Mouse (Mus musculus) MEL (cell line): ENCODE data around the gene Creg2. TPM values are rescaled to one million over a fixed set of nuclear protein-coding genes. Genes with fewer than 3 reads are reported as not detected.

Experiments used
- DNase-seq: peaks from one replicate; pipeline ENCODE4 v3.0.0; 2011; ENCODE audit warnings: low read depth, low spot score
- H3K27ac ChIP-seq: 2 replicates; pipeline ENCODE4 v1.5.1; 2012; ENCODE audit warnings: low read depth, mild to moderate bottlenecking, control low read depth, low read length, moderate library complexity; ENCODE audit not compliant: control insufficient read depth
- H3K27me3 ChIP-seq, 2 experiments: fragments of 150-350 bp in 1 of 2; sonication (generic) in 1 of 2; 2 replicates each; pipeline ENCODE4 v1.6.1; 2012; ENCODE audit warnings: low read length in 2 of 2, mild to moderate bottlenecking in 2 of 2, improper control_type of control experiment in 1 of 2, moderate library complexity in 1 of 2; ENCODE audit not compliant: insufficient read depth in 2 of 2, control insufficient read depth in 1 of 2
- H3K36me3 ChIP-seq, 2 experiments: 2 replicates each; pipeline ENCODE4 v1.6.1; 2012 to 2014; ENCODE audit warnings: low read length in 2 of 2, improper control_type of control experiment in 1 of 2, inconsistent platforms in 1 of 2, mild to moderate bottlenecking in 1 of 2; ENCODE audit not compliant: insufficient read depth in 2 of 2, control insufficient read depth in 1 of 2
- H3K4me1 ChIP-seq, 2 experiments: fragments of 150-350 bp in 1 of 2; sonication (generic) in 1 of 2; 2 replicates each; pipeline ENCODE4 v1.6.1; 2012; ENCODE audit warnings: low read length in 2 of 2, improper control_type of control experiment in 1 of 2, mild to moderate bottlenecking in 1 of 2; ENCODE audit not compliant: insufficient read depth in 2 of 2, control insufficient read depth in 1 of 2
- H3K4me3 ChIP-seq, 2 experiments: fragments of 150-350 bp in 1 of 2; sonication (generic) in 1 of 2; 2 replicates each; pipeline ENCODE4 v1.5.1; 2012; ENCODE audit warnings: low read depth in 2 of 2, low read length in 2 of 2, mild to moderate bottlenecking in 2 of 2, moderate library complexity in 2 of 2, control low read depth in 1 of 2, improper control_type of control experiment in 1 of 2; ENCODE audit not compliant: control insufficient read depth in 1 of 2, insufficient read depth in 1 of 2
- H3K79me2 ChIP-seq: 2 replicates; pipeline ENCODE4 v1.6.1; 2012; ENCODE audit warnings: mild to moderate bottlenecking, low read length, moderate library complexity; ENCODE audit not compliant: control insufficient read depth, poor library complexity, insufficient read depth
- H3K9ac ChIP-seq: 2 replicates; pipeline ENCODE4 v1.6.1; 2012; ENCODE audit warnings: low read depth, mild to moderate bottlenecking, control low read depth, low read length, moderate library complexity; ENCODE audit not compliant: control insufficient read depth, poor library complexity, severe bottlenecking
- H3K9me3 ChIP-seq: fragments of 150-350 bp; sonication (generic); replicated peaks from 2 replicates; pipeline ENCODE4 v1.6.1; 2012; ENCODE audit warnings: mild to moderate bottlenecking, low read length, improper control_type of control experiment, moderate library complexity; ENCODE audit not compliant: insufficient read depth
- BHLHE40 ChIP-seq: IDR thresholded peaks from 2 replicates; pipeline ENCODE4 v1.6.1; 2012; ENCODE audit warnings: low read depth, mild to moderate bottlenecking, inconsistent platforms, low read length, improper control_type of control experiment, borderline replicate concordance
- CHD1 ChIP-seq: IDR thresholded peaks from 2 replicates; pipeline ENCODE4 v1.6.1; 2012; ENCODE audit warnings: low read depth, mild to moderate bottlenecking, inconsistent platforms, low read length, improper control_type of control experiment
- CHD2 ChIP-seq: IDR thresholded peaks from 2 replicates; pipeline ENCODE4 v1.6.1; 2011; ENCODE audit warnings: low read length, improper control_type of control experiment
- CTCF ChIP-seq, 3 experiments: IDR thresholded peaks in 2 of 3; conservative IDR thresholded peaks in 1 of 3; 2 replicates each; pipeline ENCODE4 v1.5.1; 2011 to 2012; ENCODE audit warnings: low read length in 3 of 3, low read depth in 2 of 3, mild to moderate bottlenecking in 2 of 3, improper control_type of control experiment in 1 of 3, inconsistent platforms in 1 of 3, mixed read lengths in 1 of 3, moderate library complexity in 1 of 3; ENCODE audit not compliant: control insufficient read depth in 1 of 3, insufficient read depth in 1 of 3, poor library complexity in 1 of 3, severe bottlenecking in 1 of 3
- EP300 ChIP-seq, 2 experiments: IDR thresholded peaks; 2 replicates each; pipeline ENCODE4 v1.6.1; 2011; ENCODE audit warnings: improper control_type of control experiment in 2 of 2, low read length in 2 of 2, low read depth in 1 of 2, mild to moderate bottlenecking in 1 of 2
- ETS1 ChIP-seq: IDR thresholded peaks from 2 replicates; pipeline ENCODE4 v1.6.1; 2012; ENCODE audit warnings: low read depth, mild to moderate bottlenecking, inconsistent platforms, low read length, improper control_type of control experiment, moderate library complexity
- GABPA ChIP-seq: IDR thresholded peaks from 2 replicates; pipeline ENCODE4 v1.6.1; 2012; ENCODE audit warnings: low read depth, mild to moderate bottlenecking, inconsistent platforms, low read length, improper control_type of control experiment, moderate library complexity
- HCFC1 ChIP-seq: IDR thresholded peaks from 2 replicates; pipeline ENCODE4 v1.6.1; 2012; ENCODE audit warnings: low read depth, mild to moderate bottlenecking, inconsistent platforms, low read length, improper control_type of control experiment, moderate library complexity
- JUND ChIP-seq: IDR thresholded peaks from 2 replicates; pipeline ENCODE4 v1.6.1; 2011; ENCODE audit warnings: low read depth, mild to moderate bottlenecking, improper control_type of control experiment, low read length
- MAFK ChIP-seq: IDR thresholded peaks from 2 replicates; pipeline ENCODE4 v1.6.1; 2011; ENCODE audit warnings: low read depth, mild to moderate bottlenecking, low read length, improper control_type of control experiment, borderline replicate concordance
- MAZ ChIP-seq: IDR thresholded peaks from 2 replicates; pipeline ENCODE4 v1.6.1; 2012; ENCODE audit warnings: low read depth, mild to moderate bottlenecking, inconsistent platforms, low read length, improper control_type of control experiment
- MEF2A ChIP-seq: IDR thresholded peaks from 2 replicates; pipeline ENCODE4 v1.6.1; 2014; ENCODE audit warnings: low read depth, mild to moderate bottlenecking, inconsistent platforms, low read length, improper control_type of control experiment; ENCODE audit not compliant: poor library complexity, insufficient replicate concordance, severe bottlenecking; ENCODE audit errors: extremely low read depth
- NRF1 ChIP-seq: IDR thresholded peaks from 2 replicates; pipeline ENCODE4 v1.6.1; 2014; ENCODE audit warnings: low read depth, mild to moderate bottlenecking, inconsistent platforms, low read length, improper control_type of control experiment, moderate library complexity; ENCODE audit not compliant: poor library complexity, insufficient read depth, severe bottlenecking
- POLR2AphosphoS2 ChIP-seq: IDR thresholded peaks from 2 replicates; pipeline ENCODE4 v1.6.1; 2011; ENCODE audit warnings: low read length, improper control_type of control experiment
- POLR2AphosphoS5 ChIP-seq: IDR thresholded peaks from 2 replicates; pipeline ENCODE4 v1.6.1; 2012; ENCODE audit warnings: low read depth, borderline replicate concordance, mild to moderate bottlenecking, inconsistent platforms, low read length, moderate library complexity, mixed read lengths
- TAL1 ChIP-seq: IDR thresholded peaks from 2 replicates; pipeline ENCODE4 v1.6.1; 2012; ENCODE audit warnings: mild to moderate bottlenecking, inconsistent platforms, low read length, moderate library complexity, mixed read lengths
- TBP ChIP-seq: IDR thresholded peaks from 2 replicates; pipeline ENCODE4 v1.8.0; 2011; ENCODE audit warnings: low read depth, low read length, improper control_type of control experiment
- ZKSCAN1 ChIP-seq: IDR thresholded peaks from 2 replicates; pipeline ENCODE4 v1.6.1; 2012; ENCODE audit warnings: low read depth, mild to moderate bottlenecking, inconsistent platforms, low read length, improper control_type of control experiment, moderate library complexity
- ZNF384 ChIP-seq: IDR thresholded peaks from 2 replicates; pipeline ENCODE4 v1.6.1; 2012; ENCODE audit warnings: low read depth, mild to moderate bottlenecking, inconsistent platforms, low read length, improper control_type of control experiment
- polyA plus RNA-seq, 2 experiments: library from polyadenylated mRNA; stranded (reverse) in 1 of 2; unstranded in 1 of 2; fragments of >175 nt in 1 of 2; fragments of >200 nt in 1 of 2; gene quantifications; 2 replicates each; pipeline versions ENCODE4 v1.2.1 to v1.2.4; 2012; ENCODE audit warnings: low replicate concordance in 2 of 2, low read depth in 1 of 2; ENCODE audit not compliant: insufficient read length in 2 of 2, insufficient read depth in 1 of 2, missing spikeins in 1 of 2
- total RNA-seq: library from RNA; depleted of rRNA; stranded (reverse); fragments of 300-350 nt; gene quantifications from 2 replicates; pipeline ENCODE4 v1.2.3, GENCODE M21; 2012

Gene Creg2
- total and polyA plus RNA-seq, 3 experiments, result not detected

GRCm38 (mm10) chr1:39618524-39618923, 32.8 kb downstream of the Creg2 start:
- DNase-seq, result no peak
- no peak for TF ChIP-seq ZKSCAN1
- no peak for TF ChIP-seq EP300 (IDR thresholded peaks at IDR 0.05; ENCODE audit: low read depth in 1 of 2, low read length in 2 of 2)
- TF ChIP-seq GABPA, result no peak
- TF ChIP-seq MAFK, result no peak
- TF ChIP-seq POLR2AphosphoS5, result no peak
- TF ChIP-seq NRF1, result no peak
- no peak for TF ChIP-seq CHD2
- no peak for TF ChIP-seq CTCF (IDR thresholded peaks at IDR 0.05 in 2 of 3, conservative IDR thresholded peaks at IDR 0.05 in 1 of 3; ENCODE audit: control insufficient read depth in 1 of 3, insufficient read depth in 1 of 3, low read depth in 2 of 3, low read length in 3 of 3, poor library complexity in 1 of 3, severe bottlenecking in 1 of 3)
- no peak for TF ChIP-seq ETS1
- no peak for TF ChIP-seq BHLHE40
- TF ChIP-seq POLR2AphosphoS2, result no peak
- no peak for TF ChIP-seq TBP

GRCm38 (mm10) chr1:39615526-39615925, 35.7 kb downstream of the Creg2 start:
- no peak for DNase-seq
- Histone ChIP-seq H3K4me1 (peaks cover 0 to 13% of the 10 kb centered on the region in 2 experiments; a peak in 3 of 4 replicates), H3K9ac (no peak overlapping the region), H3K9me3 (no peaks in the 10 kb centered on the region), H3K79me2 (no peaks in the 10 kb centered on the region), H3K27ac (no peak overlapping the region), H3K27me3 (peaks cover 0 to 3% of the 10 kb centered on the region in 2 experiments; a peak in 2 of 4 replicates), H3K4me3 (no peak overlapping the region), H3K36me3 (peaks cover 0 to 11% of the 10 kb centered on the region in 2 experiments; a peak in 2 of 4 replicates)
- TF ChIP-seq MEF2A (no peak), ZNF384 (peak; percentile 54; the same call in 1 of the 2 replicates), TAL1 (no peak), MAZ (no peak), JUND (no peak), CHD1 (no peak), HCFC1 (no peak)

More at GRCm38 (mm10) chr1:39618524-39618923, 32.8 kb downstream of the Creg2 start:
- no peaks in the 10 kb centered on the region for H3K79me2 ChIP-seq
- peaks cover 5 to 7% of the 10 kb centered on the region in 2 experiments for H3K27me3 ChIP-seq
- H3K4me1 ChIP-seq, result peaks cover 0 to 11% of the 10 kb centered on the region in 2 experiments; a peak in 3 of 4 replicates
- no peak overlapping the region for H3K4me3 ChIP-seq
- H3K36me3 ChIP-seq, result peaks cover 0 to 11% of the 10 kb centered on the region in 2 experiments; a peak in 2 of 4 replicates
- H3K27ac ChIP-seq, result no peak overlapping the region
- no peak overlapping the region for H3K9ac ChIP-seq
- no peaks in the 10 kb centered on the region for H3K9me3 ChIP-seq
